Mouse (Mus musculus) liver, embryonic 12.5 days (tissue): ENCODE results near the gene Cd55. TPM values are rescaled to one million over a fixed set of nuclear protein-coding genes. Genes with fewer than 3 reads are reported as not detected.

Source experiments
- polyA plus RNA-seq: library from polyadenylated mRNA; unstranded; fragments of >200 nt; fragmentation: Nextera tagmentation; extraction: Ambion mirVana; gene quantifications from 2 replicates; pipeline ENCODE4 v1.2.1, GENCODE M21; 2016

Gene Cd55
- polyA plus RNA-seq, 1 experiment from 2014 or later, result 26.2 TPM

Other genes starting within 250 kb of the Cd55 start
- 0.14 TPM in 1 of 2 replicates, not detected in the other for gene Cd55b, start 39.7 kb downstream of the Cd55 start, polyA plus RNA-seq
- gene Zp3r, start 166.9 kb upstream of the Cd55 start, polyA plus RNA-seq, result not detected in 2 replicates
- 0.35 and 0.38 TPM in 2 replicates for gene C4bp, start 198.9 kb upstream of the Cd55 start, polyA plus RNA-seq